Mouse (Mus musculus) bone marrow, adult 2 months (tissue): ENCODE measurements around the gene Tnik. TPM values are rescaled to one million over a fixed set of nuclear protein-coding genes. Genes with fewer than 3 reads are reported as not detected.

ENCODE experiments used
- H3K27ac ChIP-seq: fragments of 200-500 bp; 2 replicates; pipeline ENCODE4 v1.5.1; 2012; ENCODE audit warnings: low read depth, mild to moderate bottlenecking, control low read depth, inconsistent platforms, low read length; ENCODE audit not compliant: control insufficient read depth, poor library complexity, insufficient read depth
- H3K4me1 ChIP-seq: fragments of 200-500 bp; 2 replicates; pipeline ENCODE4 v1.6.1; 2011; ENCODE audit warnings: low read length; ENCODE audit not compliant: control insufficient read depth, insufficient read depth
- H3K4me3 ChIP-seq: fragments of 200-500 bp; replicated peaks from 2 replicates; pipeline ENCODE3; 2011; ENCODE audit warnings: mild to moderate bottlenecking, low read depth, low read length, control low read depth; ENCODE audit not compliant: control insufficient read depth
- CTCF ChIP-seq: fragments of 200-500 bp; IDR thresholded peaks from 2 replicates; pipeline ENCODE4 v1.5.1; 2011; ENCODE audit warnings: low read length, control low read depth; ENCODE audit not compliant: control insufficient read depth, insufficient read depth
- POLR2A ChIP-seq: fragments of 200-500 bp; IDR thresholded peaks from 2 replicates; pipeline ENCODE4 v1.6.1; 2011; ENCODE audit warnings: low read depth, mild to moderate bottlenecking, control low read depth, low read length, borderline replicate concordance; ENCODE audit not compliant: control insufficient read depth
- WGBS: fragments of 180-500 bp; shearing (Covaris S2); methylation state at CpG from one replicate; pipeline ENCODE4 v1.1.7; 2018; 5-methylcytosine and 5-hydroxymethylcytosine counted together
- polyA plus RNA-seq: library from polyadenylated mRNA; stranded (reverse); fragments of >200 nt; gene quantifications from 2 replicates; pipeline ENCODE4 v1.2.4, GENCODE M21; 2011; ENCODE audit warnings: low replicate concordance; ENCODE audit not compliant: missing spikeins, insufficient read depth, insufficient read length

The Tnik gene
- polyA plus RNA-seq, 1 experiment, result 25.8 TPM

DNA sequence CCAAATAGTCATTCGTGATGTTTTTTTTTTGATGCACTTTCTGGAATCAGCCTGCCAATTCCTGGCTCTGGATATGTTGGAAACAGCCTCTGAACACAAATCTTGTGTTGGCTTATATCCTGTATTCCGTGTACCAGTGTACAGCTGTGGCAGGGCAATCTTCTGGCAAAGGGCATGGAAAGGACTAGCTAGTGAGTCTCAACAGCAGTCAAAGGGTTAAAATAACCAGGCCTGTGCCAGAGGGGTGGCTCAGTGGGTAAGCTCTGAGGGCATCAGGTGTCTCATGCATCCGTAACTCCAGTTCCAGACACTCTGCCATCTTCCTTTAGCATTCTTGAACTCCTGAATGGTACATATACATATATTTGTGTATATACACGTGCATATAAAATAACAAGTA is 83.5 kb downstream of the Tnik start:
- Histone ChIP-seq H3K4me3 (no peak overlapping the region), H3K27ac (no peak overlapping the region), H3K4me1 (no peaks in the 10 kb centered on the region)
- TF ChIP-seq CTCF, result no peak
- TF ChIP-seq POLR2A, result no peak
- WGBS, result 77% methylated on average over 4 of the region's 4 CpGs

DNA sequence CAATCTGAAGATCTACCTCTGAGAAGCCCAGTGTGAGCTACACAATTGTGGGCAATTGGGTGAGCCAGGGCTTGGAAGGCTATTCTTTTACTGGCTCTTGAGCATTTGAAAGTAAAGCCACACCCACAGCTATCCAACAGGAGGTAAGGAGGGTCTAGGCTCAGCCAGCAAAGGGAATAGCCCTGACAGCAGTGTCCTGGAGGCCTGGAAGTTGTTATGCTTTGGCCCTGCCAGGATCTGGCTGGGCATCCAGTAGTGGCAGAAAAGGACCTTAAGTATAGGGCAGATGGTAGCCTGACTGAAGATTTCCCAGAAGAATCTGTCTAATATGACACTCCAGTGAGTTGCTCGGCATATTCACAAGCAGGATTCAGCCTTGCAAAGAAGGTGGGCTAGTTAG is 85.7 kb downstream of the Tnik start:
- Histone ChIP-seq H3K4me3 (no peak overlapping the region), H3K4me1 (no peaks in the 10 kb centered on the region), H3K27ac (no peak overlapping the region)
- TF ChIP-seq CTCF (no peak), POLR2A (no peak)
- 77% methylated on average over 1 of the region's 1 CpGs for WGBS

DNA sequence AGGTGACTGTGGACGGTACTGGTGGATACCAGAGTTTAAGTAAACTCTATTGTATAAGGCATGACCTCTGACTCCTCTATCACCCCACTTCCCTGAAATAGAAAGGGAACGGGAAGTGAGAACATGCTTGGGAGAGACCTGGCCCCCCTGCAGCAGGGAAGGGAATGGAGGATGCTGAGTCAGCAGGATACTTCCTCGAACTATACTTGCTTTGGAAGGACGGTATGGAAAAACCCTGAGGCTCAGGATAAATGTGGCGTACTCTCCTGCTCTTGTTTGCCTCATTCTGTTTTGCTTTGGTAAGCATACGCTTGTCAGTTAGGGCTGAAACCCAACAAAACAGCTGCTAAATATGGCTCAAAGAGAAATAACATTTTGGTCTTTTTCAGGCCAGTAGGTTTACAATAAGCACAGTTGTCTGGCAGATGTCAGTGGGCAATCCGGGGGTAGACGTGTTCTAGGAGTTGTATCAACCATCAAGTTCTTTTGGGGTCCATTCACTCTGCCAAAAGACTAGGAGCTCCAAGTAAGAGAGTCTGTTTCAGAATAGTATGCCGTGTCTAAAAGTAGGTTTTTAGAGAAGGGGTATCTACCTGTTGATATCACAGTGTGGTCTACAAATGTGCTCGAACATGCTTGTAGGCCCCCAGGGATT is 87.3 kb downstream of the Tnik start:
- no peak overlapping the region for H3K27ac ChIP-seq
- TF ChIP-seq CTCF, result no peak
- no peak for TF ChIP-seq POLR2A
- H3K4me1 ChIP-seq, result no peaks in the 10 kb centered on the region
- 82% methylated on average over 10 of the region's 10 CpGs for WGBS
- H3K4me3 ChIP-seq, result no peak overlapping the region

DNA sequence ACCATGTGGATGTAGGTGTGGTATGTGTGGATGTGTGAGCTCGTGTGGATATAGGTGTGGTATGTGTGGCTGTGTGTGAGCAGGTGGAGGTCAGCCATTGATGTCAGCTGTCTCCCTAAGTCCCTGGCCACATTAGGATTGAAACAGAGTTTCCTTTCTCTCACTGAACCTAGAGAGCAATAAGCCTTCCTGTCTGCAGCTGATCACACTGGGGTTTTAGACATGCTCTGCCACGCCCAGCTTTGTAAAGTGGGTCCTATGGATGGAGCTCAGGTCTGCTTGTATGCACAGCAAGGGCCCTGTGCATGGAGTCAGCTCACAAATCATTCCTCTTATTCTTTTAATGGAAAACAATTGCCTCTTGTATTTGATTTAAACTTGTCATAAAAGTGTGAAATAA is 95.4 kb downstream of the Tnik start:
- TF ChIP-seq CTCF (no peak), POLR2A (no peak)
- Histone ChIP-seq H3K27ac (no peak overlapping the region), H3K4me1 (no peaks in the 10 kb centered on the region), H3K4me3 (no peak overlapping the region)
- WGBS, result 63% methylated on average over 2 of the region's 2 CpGs

- Histone ChIP-seq H3K4me1 (no peaks in the 10 kb centered on the region), H3K27ac (no peak overlapping the region), H3K4me3 (no peak overlapping the region)
- no peak for TF ChIP-seq CTCF
- no peak for TF ChIP-seq POLR2A
- 76% methylated on average over 6 of the region's 6 CpGs for WGBS
Observed at GRCm38 (mm10) chr3:28359138-28359537, 96.1 kb downstream of the Tnik start.

GRCm38 (mm10) chr3:28361056-28361455 is 98.0 kb downstream of the Tnik start:
- 86% methylated on average over 6 of the region's 6 CpGs for WGBS
- Histone ChIP-seq H3K4me1 (no peaks in the 10 kb centered on the region), H3K4me3 (no peak overlapping the region), H3K27ac (no peak overlapping the region)
- TF ChIP-seq POLR2A (no peak), CTCF (no peak)

DNA sequence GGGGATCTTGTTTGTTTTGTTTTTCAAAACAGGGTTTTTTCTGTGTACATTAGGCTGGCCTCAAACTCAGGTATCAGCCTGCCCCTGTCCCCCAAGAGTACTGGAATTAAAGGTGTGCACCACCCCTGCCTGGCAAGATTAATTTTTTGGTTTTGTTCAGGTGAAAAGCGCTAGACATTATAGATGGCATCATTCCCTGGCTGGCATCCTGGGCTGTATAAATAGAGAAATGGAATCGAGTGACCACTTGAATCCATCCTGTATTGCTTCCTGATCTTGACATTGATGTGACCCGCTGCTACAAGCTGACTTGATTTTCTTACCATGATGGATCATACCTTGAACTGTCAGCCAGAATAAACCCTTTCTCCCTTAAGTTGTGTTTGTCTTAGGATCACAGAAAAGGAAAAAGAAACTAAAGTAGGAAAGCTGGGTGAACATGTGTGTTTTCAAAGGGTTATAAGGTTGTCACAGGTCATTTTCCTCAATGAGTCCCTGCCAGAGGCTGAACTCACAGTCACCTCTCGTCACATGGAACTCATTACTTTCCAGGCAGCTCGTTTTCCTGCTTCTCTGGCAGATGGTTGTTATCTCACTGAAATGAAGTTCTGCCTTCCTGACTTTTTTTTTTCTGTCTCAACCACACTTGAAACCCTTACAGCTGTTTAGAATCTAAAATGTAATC is 100.6 kb downstream of the Tnik start:
- TF ChIP-seq POLR2A, result no peak
- TF ChIP-seq CTCF, result no peak
- Histone ChIP-seq H3K4me1 (no peaks in the 10 kb centered on the region), H3K27ac (no peak overlapping the region), H3K4me3 (no peak overlapping the region)
- 72% methylated on average over 5 of the region's 5 CpGs for WGBS

- no peak overlapping the region for H3K4me3 ChIP-seq
- H3K4me1 ChIP-seq, result no peaks in the 10 kb centered on the region
- H3K27ac ChIP-seq, result no peak overlapping the region
- 73% methylated on average over 5 of the region's 5 CpGs for WGBS
- TF ChIP-seq CTCF (no peak), POLR2A (no peak)
Observed at GRCm38 (mm10) chr3:28368746-28369145, 105.7 kb downstream of the Tnik start.

- Histone ChIP-seq H3K4me1 (no peaks in the 10 kb centered on the region), H3K27ac (no peak overlapping the region), H3K4me3 (no peak overlapping the region)
- no peak for TF ChIP-seq POLR2A
- no peak for TF ChIP-seq CTCF
- 89% methylated on average over 1 of the region's 1 CpGs for WGBS
Observed at GRCm38 (mm10) chr3:28369266-28369665, 106.3 kb downstream of the Tnik start.
